Mouse (Mus musculus) forebrain, embryonic 11.5 days (tissue): Measurements from ENCODE around the gene Gorasp2. TPM values are rescaled to one million over a fixed set of nuclear protein-coding genes. Genes with fewer than 3 reads are reported as not detected.

ENCODE experiments used
- ATAC-seq: fragments of 200-750 bp; cut with Nextera tagmentation; replicated peaks from 2 replicates; pipeline ENCODE4 v1.8.0; 2017; ENCODE audit warnings: moderate TSS enrichment; ENCODE audit not compliant: low FRiP score
- DNase-seq: peaks from one replicate; pipeline ENCODE4 v3.0.0-alpha.2; 2017; ENCODE audit warnings: low spot score
- H3K27ac ChIP-seq: fragments of 300-500 bp; sonication (generic); 2 replicates; pipeline ENCODE4 v1.5.1; 2014; ENCODE audit warnings: low read depth, low read length
- H3K27me3 ChIP-seq: fragments of 300-500 bp; sonication (generic); 2 replicates; pipeline ENCODE4 v1.6.1; 2014; ENCODE audit warnings: mild to moderate bottlenecking, low read length, mixed read lengths; ENCODE audit not compliant: control insufficient read depth, insufficient read depth
- H3K36me3 ChIP-seq: fragments of 300-500 bp; sonication (generic); 2 replicates; pipeline ENCODE4 v1.6.1; 2014; ENCODE audit warnings: mild to moderate bottlenecking, low read length, moderate library complexity, mixed read lengths; ENCODE audit not compliant: control insufficient read depth, insufficient read depth
- H3K4me1 ChIP-seq: fragments of 300-500 bp; sonication (generic); replicated peaks from 2 replicates; pipeline ENCODE4 v1.6.1; 2014; ENCODE audit warnings: low read length, mixed read lengths; ENCODE audit not compliant: control insufficient read depth, insufficient read depth
- H3K4me2 ChIP-seq: fragments of 300-500 bp; sonication (generic); 2 replicates; pipeline ENCODE4 v1.6.1; 2014; ENCODE audit warnings: low read depth, mild to moderate bottlenecking, low read length, moderate library complexity, mixed read lengths; ENCODE audit not compliant: severe bottlenecking
- H3K4me3 ChIP-seq: fragments of 300-500 bp; sonication (generic); 2 replicates; pipeline ENCODE4 v1.5.1; 2014; ENCODE audit warnings: low read depth, low read length
- H3K9ac ChIP-seq: fragments of 300-500 bp; sonication (generic); 2 replicates; pipeline ENCODE4 v1.6.1; 2014; ENCODE audit warnings: low read length
- H3K9me3 ChIP-seq: fragments of 300-500 bp; sonication (generic); 2 replicates; pipeline ENCODE4 v1.6.1; 2016; ENCODE audit warnings: low read length, mixed read lengths; ENCODE audit not compliant: control insufficient read depth
- WGBS: fragments of 180-500 bp; shearing (Covaris S2); extraction: QIAGEN DNeasy Blood & Tissue Kit; methylation state at CpG from one replicate; pipeline ENCODE4 v1.1.7; 2014; 5-methylcytosine and 5-hydroxymethylcytosine counted together
- polyA plus RNA-seq: library from polyadenylated mRNA; unstranded; fragments of >200 nt; fragmentation: Nextera tagmentation; extraction: Ambion mirVana; gene quantifications from 2 replicates; pipeline ENCODE4 v1.2.1, GENCODE M21; 2014

Gene Gorasp2
- polyA plus RNA-seq, 1 experiment from 2014 or later = 150 TPM

GRCm38 (mm10) chr2:70741901-70742300, 80.5 kb downstream of the Gorasp2 start:
- DNase-seq (no peak), ATAC-seq (no peak)
- Histone ChIP-seq H3K4me2 (no peak overlapping the region), H3K27me3 (no peaks in the 10 kb centered on the region), H3K9me3 (no peaks in the 10 kb centered on the region), H3K27ac (no peak overlapping the region), H3K4me1 (peaks cover 3% of the 10 kb centered on the region; the same call in 1 of the 2 replicates), H3K9ac (no peak overlapping the region), H3K36me3 (peaks cover 6% of the 10 kb centered on the region; the same call in 1 of the 2 replicates), H3K4me3 (no peak overlapping the region)
- WGBS = 46% methylated on average over 5 of the region's 5 CpGs

- Histone ChIP-seq H3K4me2 (no peak overlapping the region), H3K9ac (no peak overlapping the region), H3K4me1 (peaks cover 3% of the 10 kb centered on the region; the same call in 1 of the 2 replicates), H3K4me3 (no peak overlapping the region), H3K36me3 (peaks cover 6% of the 10 kb centered on the region; the same call in 1 of the 2 replicates), H3K9me3 (no peaks in the 10 kb centered on the region), H3K27ac (no peak overlapping the region), H3K27me3 (no peaks in the 10 kb centered on the region)
- 87% methylated on average over 2 of the region's 2 CpGs for WGBS
- ATAC-seq = no peak
- no peak for DNase-seq
Observed at GRCm38 (mm10) chr2:70742588-70742987, 81.2 kb downstream of the Gorasp2 start.

GRCm38 (mm10) chr2:70751655-70752054, 90.3 kb downstream of the Gorasp2 start:
- WGBS = 88% methylated on average over 2 of the region's 2 CpGs
- no peak overlapping the region for H3K27ac ChIP-seq
- no peaks in the 10 kb centered on the region for H3K27me3 ChIP-seq
- H3K4me3 ChIP-seq = no peak overlapping the region
- no peaks in the 10 kb centered on the region for H3K4me1 ChIP-seq
- H3K36me3 ChIP-seq = no peaks in the 10 kb centered on the region; the same call in 1 of the 2 replicates
- no peak overlapping the region for H3K4me2 ChIP-seq
- no peak for DNase-seq
- ATAC-seq = no peak
- no peak overlapping the region for H3K9ac ChIP-seq
- no peaks in the 10 kb centered on the region for H3K9me3 ChIP-seq

- Histone ChIP-seq H3K4me3 (no peak overlapping the region), H3K4me1 (no peaks in the 10 kb centered on the region), H3K27ac (no peak overlapping the region), H3K4me2 (no peak overlapping the region), H3K9me3 (no peaks in the 10 kb centered on the region), H3K9ac (no peak overlapping the region), H3K36me3 (no peaks in the 10 kb centered on the region), H3K27me3 (no peaks in the 10 kb centered on the region)
- 97% methylated on average over 5 of the region's 5 CpGs for WGBS
- DNase-seq (no peak), ATAC-seq (no peak)
Observed at GRCm38 (mm10) chr2:70752149-70752548, 90.8 kb downstream of the Gorasp2 start.

Other genes with a start within 250 kb of the Gorasp2 start
- gene Sp5, start 186.7 kb upstream of the Gorasp2 start, polyA plus RNA-seq = 14.0 TPM in 2 replicates
- gene Erich2, start 152.8 kb upstream of the Gorasp2 start, polyA plus RNA-seq = 0.79 and 0.80 TPM in 2 replicates
- 14.2 and 17.2 TPM in 2 replicates for gene Gad1, start 108.5 kb upstream of the Gorasp2 start, polyA plus RNA-seq
- gene Gm26558, start 532 bp downstream of the Gorasp2 start, polyA plus RNA-seq = 4.2 and 4.8 TPM in 2 replicates
- gene Tlk1, start 164.2 kb downstream of the Gorasp2 start, polyA plus RNA-seq = 46.8 and 48.7 TPM in 2 replicates